9 mouse cellular contexts compared by ENCODE assay signal in the genomic region with DNA sequence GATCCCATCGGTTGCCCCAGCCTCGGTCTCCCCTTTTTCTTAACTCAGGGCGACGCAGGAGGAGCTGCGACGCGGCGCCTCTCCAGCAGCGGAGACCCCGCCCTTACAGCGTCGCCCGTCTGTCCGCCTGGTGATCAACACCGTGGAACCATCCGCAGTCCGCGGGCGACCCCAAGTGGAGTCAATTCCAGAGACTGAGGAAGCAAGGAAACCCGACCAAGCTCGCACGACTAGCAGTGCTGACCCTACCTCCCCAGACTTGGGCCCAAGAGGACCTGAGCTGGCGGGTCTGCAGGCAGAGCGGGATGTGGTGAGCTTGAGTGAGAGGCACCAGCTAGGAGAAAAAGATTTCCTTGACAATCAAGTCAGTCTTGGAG. TPM values are rescaled to one million over a fixed set of nuclear protein-coding genes. Genes with fewer than 3 reads are reported as not detected.
DNase-seq lines count a peak whose midpoint lies in the region; ATAC-seq and TF ChIP-seq lines count a peak whose summit lies in the region.
"Had no signal": no experiment of that assay in that cellular context is flagged by ENCODE, and none has a peak within 500 bp of the region (broad histone marks: within the 10 kb centered on the region; RNA-seq: fewer than 3 reads in every experiment).

No protein-coding gene starts in this region.

- no peaks in the 10 kb centered on the region for H3K79me2 ChIP-seq in C2C12 (ENCODE audit: control insufficient read depth, insufficient read depth)
- H3K79me2 ChIP-seq in myocyte (ENCODE audit: control insufficient read depth, insufficient read depth): no peaks in the 10 kb centered on the region

- no peaks in the 10 kb centered on the region for H3K4me1 ChIP-seq in brown adipose tissue, adult 24 weeks (ENCODE audit: control insufficient read depth, insufficient read depth, insufficient read length, low read length)
- H3K4me1 ChIP-seq in forebrain, embryonic 13.5 days: peaks cover 14% of the 10 kb centered on the region
- H3K4me1 ChIP-seq in heart, embryonic 16.5 days (ENCODE audit: control insufficient read depth, insufficient read depth, low read length): peaks cover 10% of the 10 kb centered on the region
- peaks cover 6% of the 10 kb centered on the region for H3K4me1 ChIP-seq in liver, embryonic 11.5 days (replicated peaks; ENCODE audit: control insufficient read depth, insufficient read depth, low read length)

- H3K79me3 ChIP-seq in C2C12 (ENCODE audit: low read depth): no peaks in the 10 kb centered on the region

- no peaks in the 10 kb centered on the region for H3K9me3 ChIP-seq in forebrain, embryonic 13.5 days (replicated peaks)
- H3K9me3 ChIP-seq in heart, embryonic 16.5 days (replicated peaks; ENCODE audit: control insufficient read depth, low read length): no peaks in the 10 kb centered on the region
- no peaks in the 10 kb centered on the region for H3K9me3 ChIP-seq in liver, embryonic 11.5 days (ENCODE audit: control insufficient read depth, low read length)
- H3K9me3 ChIP-seq: G1E had no signal

- TF ChIP-seq CTCF in C2C12 (IDR thresholded peaks at IDR 0.05; ENCODE audit: control insufficient read depth, insufficient read depth, insufficient read length): peak; percentile 63

- peak; percentile 90 for DNase-seq in kidney, postnatal 14 days
- DNase-seq in liver, embryonic 11.5 days (ENCODE audit: low spot score): peak; percentile 74
- DNase-seq in telencephalon, adult 2 months (ENCODE audit: low read depth, low spot score): peak; percentile 58

- no peak overlapping the region for H3K4me3 ChIP-seq in C2C12 (ENCODE audit: insufficient read depth, poor library complexity, severe bottlenecking)
- peak overlapping the region; percentile 39 for H3K4me3 ChIP-seq in brown adipose tissue, adult 24 weeks (ENCODE audit: insufficient read depth, low read depth, low read length)
- H3K4me3 ChIP-seq in forebrain, embryonic 13.5 days: peak overlapping the region; percentile 38
- H3K4me3 ChIP-seq in heart, embryonic 16.5 days (ENCODE audit: low read length): peak overlapping the region; percentile 44
- H3K4me3 ChIP-seq in liver, embryonic 11.5 days (ENCODE audit: low read depth, low read length): peak overlapping the region; percentile 40
- peak overlapping the region; percentile 6 for H3K4me3 ChIP-seq in myocyte

- H3ac ChIP-seq in C2C12 (ENCODE audit: control insufficient read depth, insufficient read length, low read depth) (no peak overlapping the region), myocyte (ENCODE audit: control insufficient read depth, insufficient read length) (no peak overlapping the region)

- peak overlapping the region; percentile 31 for H3K9ac ChIP-seq in forebrain, embryonic 13.5 days
- H3K9ac ChIP-seq in heart, embryonic 16.5 days (ENCODE audit: low read length): peak overlapping the region; percentile 56; the same call in 1 of the 2 replicates
- H3K9ac ChIP-seq in liver, embryonic 11.5 days (ENCODE audit: low read depth, low read length): no peak overlapping the region

- H3K27ac ChIP-seq in brown adipose tissue, adult 24 weeks (replicated peaks; ENCODE audit: low read depth, low read length): no peak overlapping the region
- H3K27ac ChIP-seq in forebrain, embryonic 13.5 days: no peak overlapping the region
- no peak overlapping the region for H3K27ac ChIP-seq in heart, embryonic 16.5 days (ENCODE audit: low read length)
- H3K27ac ChIP-seq in liver, embryonic 11.5 days (ENCODE audit: low read depth, low read length): no peak overlapping the region

- no peaks in the 10 kb centered on the region for H3K36me3 ChIP-seq in C2C12 (ENCODE audit: control insufficient read depth, insufficient read depth)
- H3K36me3 ChIP-seq in forebrain, embryonic 13.5 days (ENCODE audit: poor library complexity, severe bottlenecking): no peaks in the 10 kb centered on the region
- no peaks in the 10 kb centered on the region for H3K36me3 ChIP-seq in heart, embryonic 16.5 days (ENCODE audit: control insufficient read depth, insufficient read depth)
- H3K36me3 ChIP-seq in liver, embryonic 11.5 days (ENCODE audit: control insufficient read depth, insufficient read depth, low read length): no peaks in the 10 kb centered on the region
- H3K36me3 ChIP-seq in myocyte (ENCODE audit: control insufficient read depth, insufficient read depth): no peaks in the 10 kb centered on the region
- H3K36me3 ChIP-seq: G1E had no signal

- H3K4me2 ChIP-seq in forebrain, embryonic 13.5 days: peak overlapping the region; percentile 66
- peak overlapping the region; percentile 70 for H3K4me2 ChIP-seq in heart, embryonic 16.5 days (ENCODE audit: low read depth, low read length)
- H3K4me2 ChIP-seq in liver, embryonic 11.5 days: peak overlapping the region; percentile 76
- peak overlapping the region; percentile 93 for H3K4me2 ChIP-seq in myocyte (ENCODE audit: low read depth)

- peak; percentile 85 for ATAC-seq in forebrain, embryonic 13.5 days
- peak; percentile 74 for ATAC-seq in heart, embryonic 16.5 days (replicated peaks; ENCODE audit: extremely low read depth, insufficient read depth, low FRiP score)
- peak; percentile 70 for ATAC-seq in liver, embryonic 11.5 days (replicated peaks; ENCODE audit: low FRiP score)

- peaks cover 26% of the 10 kb centered on the region for H3K27me3 ChIP-seq in C2C12 (ENCODE audit: control insufficient read depth, insufficient read depth, insufficient read length)
- H3K27me3 ChIP-seq in forebrain, embryonic 13.5 days: peaks cover 59% of the 10 kb centered on the region
- H3K27me3 ChIP-seq in heart, embryonic 16.5 days (ENCODE audit: control insufficient read depth, insufficient read depth, low read length): peaks cover 31% of the 10 kb centered on the region
- peaks cover 59% of the 10 kb centered on the region for H3K27me3 ChIP-seq in liver, embryonic 11.5 days (replicated peaks; ENCODE audit: control insufficient read depth, insufficient read depth, low read length)
- H3K27me3 ChIP-seq in myocyte (ENCODE audit: control insufficient read depth, insufficient read depth, insufficient read length): peaks cover 28% of the 10 kb centered on the region

- TF ChIP-seq POLR2A in myocyte (IDR thresholded peaks at IDR 0.05; ENCODE audit: insufficient read length, low read depth): no peak

- WGBS in forebrain, embryonic 13.5 days: under 1% methylated on average over 24 of the region's 24 CpGs
- 1% methylated on average over 24 of the region's 24 CpGs for WGBS in heart, embryonic 16.5 days
- WGBS in liver, embryonic 11.5 days: 2% methylated on average over 24 of the region's 24 CpGs

TF ChIP-seq in C2C12, 6 proteins besides CTCF, POLR2A, EP300 and RAD21 (continues in another document):
- TF ChIP-seq MAX (IDR thresholded peaks at IDR 0.05) (no peak), MYOD1 (IDR thresholded peaks at IDR 0.05; ENCODE audit: control insufficient read depth, insufficient read length, low read depth) (no peak), CEBPB (IDR thresholded peaks at IDR 0.05; ENCODE audit: low read depth) (no peak)

TF ChIP-seq in myocyte, 11 proteins besides CTCF, POLR2A, EP300 and RAD21 (continues in another document):
- TF ChIP-seq REST (IDR thresholded peaks at IDR 0.05; ENCODE audit: insufficient read depth, insufficient read length) (no peak), USF1 (IDR thresholded peaks at IDR 0.05; ENCODE audit: low read depth) (no peak), MYOD1 (IDR thresholded peaks at IDR 0.05; ENCODE audit: control insufficient read depth in 1 of 3, insufficient read length in 2 of 3, low read depth in 2 of 3) (no peak)

RNA-seq across cellular contexts. Expression of a gene that starts 10.7 kb away (rescaled TPM):
- polyA plus RNA-seq in C2C12 (2012; fragmentation: generic; extraction: Trizol) (0.28 TPM), myocyte (2012; fragmentation: generic; extraction: Trizol) (0.12 TPM)
- polyA plus RNA-seq in brown adipose tissue, adult 24 weeks (2012; ENCODE audit: insufficient read depth, insufficient read length, missing spikeins): 2.2 and 2.3 TPM in 2 replicates
- polyA plus RNA-seq in forebrain, embryonic 13.5 days (2015; fragmentation: Nextera tagmentation; extraction: Ambion mirVana): 4.0 and 5.7 TPM in 2 replicates
- 3.6 and 5.6 TPM in 2 replicates for polyA plus RNA-seq in heart, embryonic 16.5 days (2015; fragmentation: Nextera tagmentation; extraction: Ambion mirVana)
- polyA plus RNA-seq in liver, embryonic 11.5 days (2014; fragmentation: Nextera tagmentation; extraction: Ambion mirVana): 2.0 and 2.6 TPM in 2 replicates
- polyA plus RNA-seq: G1E had no signal

RNA-seq across cellular contexts. Expression of a gene that starts 25.7 kb away (rescaled TPM):
- polyA plus RNA-seq in C2C12 (2012; fragmentation: generic; extraction: Trizol): 40.7 TPM
- 15.1 and 29.0 TPM in 2 replicates for polyA plus RNA-seq in brown adipose tissue, adult 24 weeks (2012; ENCODE audit: insufficient read depth, insufficient read length, missing spikeins)
- polyA plus RNA-seq in forebrain, embryonic 13.5 days (2015; fragmentation: Nextera tagmentation; extraction: Ambion mirVana): 30.5 and 33.6 TPM in 2 replicates
- 31.9 and 32.2 TPM in 2 replicates for polyA plus RNA-seq in heart, embryonic 16.5 days (2015; fragmentation: Nextera tagmentation; extraction: Ambion mirVana)
- 17.4 and 18.2 TPM in 2 replicates for polyA plus RNA-seq in liver, embryonic 11.5 days (2014; fragmentation: Nextera tagmentation; extraction: Ambion mirVana)
- 16.4 TPM for polyA plus RNA-seq in myocyte (2012; fragmentation: generic; extraction: Trizol)

RNA-seq across cellular contexts. Expression of a gene that starts 30.3 kb away (rescaled TPM):
- 54.6 TPM for polyA plus RNA-seq in C2C12 (2012; fragmentation: generic; extraction: Trizol)
- 32.9 and 42.2 TPM in 2 replicates for polyA plus RNA-seq in brown adipose tissue, adult 24 weeks (2012; ENCODE audit: insufficient read depth, insufficient read length, missing spikeins)
- 33.8 and 36.8 TPM in 2 replicates for polyA plus RNA-seq in forebrain, embryonic 13.5 days (2015; fragmentation: Nextera tagmentation; extraction: Ambion mirVana)
- 28.6 and 39.8 TPM in 2 replicates for polyA plus RNA-seq in heart, embryonic 16.5 days (2015; fragmentation: Nextera tagmentation; extraction: Ambion mirVana)
- polyA plus RNA-seq in liver, embryonic 11.5 days (2014; fragmentation: Nextera tagmentation; extraction: Ambion mirVana): 46.2 and 48.0 TPM in 2 replicates
- 39.0 TPM for polyA plus RNA-seq in myocyte (2012; fragmentation: generic; extraction: Trizol)

RNA-seq across cellular contexts. Expression of a gene that starts 45.0 kb away (rescaled TPM):
- polyA plus RNA-seq in C2C12 (2012; fragmentation: generic; extraction: Trizol) (34.7 TPM), myocyte (2012; fragmentation: generic; extraction: Trizol) (1,403 TPM)
- polyA plus RNA-seq in brown adipose tissue, adult 24 weeks (2012; ENCODE audit: insufficient read depth, insufficient read length, missing spikeins): 25.6 and 40.1 TPM in 2 replicates
- 3.9 and 5.7 TPM in 2 replicates for polyA plus RNA-seq in forebrain, embryonic 13.5 days (2015; fragmentation: Nextera tagmentation; extraction: Ambion mirVana)
- polyA plus RNA-seq in heart, embryonic 16.5 days (2015; fragmentation: Nextera tagmentation; extraction: Ambion mirVana): 170 and 190 TPM in 2 replicates
- 25.1 and 27.7 TPM in 2 replicates for polyA plus RNA-seq in liver, embryonic 11.5 days (2014; fragmentation: Nextera tagmentation; extraction: Ambion mirVana)

RNA-seq across cellular contexts. Expression of a gene that starts 52.9 kb away (rescaled TPM):
- 0.91 TPM for polyA plus RNA-seq in C2C12 (2012; fragmentation: generic; extraction: Trizol)
- polyA plus RNA-seq in brown adipose tissue, adult 24 weeks (2012; ENCODE audit: insufficient read depth, insufficient read length, missing spikeins): not detected in 2 replicates
- 0.89 and 4.9 TPM in 2 replicates for polyA plus RNA-seq in forebrain, embryonic 13.5 days (2015; fragmentation: Nextera tagmentation; extraction: Ambion mirVana)
- polyA plus RNA-seq in heart, embryonic 16.5 days (2015; fragmentation: Nextera tagmentation; extraction: Ambion mirVana): 3,783 and 3,984 TPM in 2 replicates
- 8.9 and 17.0 TPM in 2 replicates for polyA plus RNA-seq in liver, embryonic 11.5 days (2014; fragmentation: Nextera tagmentation; extraction: Ambion mirVana)
- 13.3 TPM for polyA plus RNA-seq in myocyte (2012; fragmentation: generic; extraction: Trizol)
